Mouse (Mus musculus) liver, embryonic 12.5 days (tissue): ENCODE measurements around the gene Adcy1. TPM values are rescaled to one million over a fixed set of nuclear protein-coding genes. Genes with fewer than 3 reads are reported as not detected.
A peak's percentile ranks its signal among the peaks of the same experiment; 100 is the strongest.

Experiments
- ATAC-seq: fragments of 200-750 bp; cut with Nextera tagmentation; 2 replicates; pipeline ENCODE4 v1.8.0; 2017; ENCODE audit warnings: moderate number of reproducible peaks, mild to moderate bottlenecking, moderate library complexity
- H3K27ac ChIP-seq: fragments of 300-500 bp; sonication (generic); 2 replicates; pipeline ENCODE4 v1.5.1; 2016; ENCODE audit warnings: mild to moderate bottlenecking
- H3K27me3 ChIP-seq: fragments of 300-500 bp; sonication (generic); replicated peaks from 2 replicates; pipeline ENCODE4 v1.6.1; 2016; ENCODE audit warnings: mild to moderate bottlenecking, moderate library complexity
- H3K36me3 ChIP-seq: fragments of 300-500 bp; sonication (generic); 2 replicates; pipeline ENCODE4 v1.6.1; 2016; ENCODE audit warnings: mild to moderate bottlenecking, moderate library complexity
- H3K4me1 ChIP-seq: fragments of 300-500 bp; sonication (generic); 2 replicates; pipeline ENCODE4 v1.6.1; 2016
- H3K4me2 ChIP-seq: fragments of 300-500 bp; sonication (generic); 2 replicates; pipeline ENCODE4 v1.6.1; 2016; ENCODE audit warnings: mild to moderate bottlenecking, moderate library complexity
- H3K4me3 ChIP-seq: fragments of 300-500 bp; sonication (generic); 2 replicates; pipeline ENCODE4 v1.5.1; 2016; ENCODE audit warnings: mild to moderate bottlenecking, moderate library complexity
- H3K9ac ChIP-seq: fragments of 300-500 bp; sonication (generic); 2 replicates; pipeline ENCODE4 v1.6.1; 2016; ENCODE audit warnings: mild to moderate bottlenecking, moderate library complexity
- H3K9me3 ChIP-seq: fragments of 300-500 bp; sonication (generic); replicated peaks from 2 replicates; pipeline ENCODE4 v1.6.1; 2016; ENCODE audit warnings: mild to moderate bottlenecking, moderate library complexity
- WGBS: fragments of 180-500 bp; shearing (Covaris S2); methylation state at CpG from one replicate; pipeline ENCODE4 v1.1.7; 2016; ENCODE audit not compliant: insufficient replicate concordance; 5-methylcytosine and 5-hydroxymethylcytosine counted together
- polyA plus RNA-seq: library from polyadenylated mRNA; unstranded; fragments of >200 nt; fragmentation: Nextera tagmentation; extraction: Ambion mirVana; gene quantifications from 2 replicates; pipeline ENCODE4 v1.2.1, GENCODE M21; 2016

The Adcy1 gene
- polyA plus RNA-seq, 1 experiment from 2014 or later, result 0.30 TPM

DNA sequence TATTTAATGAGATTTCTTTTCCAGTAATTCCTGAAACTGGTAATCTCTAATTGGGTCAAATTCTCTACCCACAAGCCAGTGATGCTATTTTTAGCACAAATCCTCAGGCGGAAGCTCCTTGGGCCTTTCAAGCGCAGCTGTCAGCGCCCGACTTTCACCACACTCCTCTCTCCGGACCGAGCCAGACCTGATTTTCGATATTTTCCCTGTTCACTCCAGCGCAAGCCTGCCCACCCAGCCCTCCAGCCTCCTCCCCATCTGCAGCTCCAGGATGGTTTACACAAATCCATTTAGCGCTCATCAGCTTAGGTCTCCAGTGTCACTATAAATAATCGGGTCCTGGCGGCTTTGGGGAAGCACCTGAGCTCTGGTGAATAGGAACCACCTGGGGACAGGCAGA is 7.2 kb upstream of the Adcy1 start:
- H3K27me3 ChIP-seq, result peaks cover 58% of the 10 kb centered on the region
- H3K4me2 ChIP-seq, result no peak overlapping the region
- H3K9me3 ChIP-seq, result no peaks in the 10 kb centered on the region
- H3K4me3 ChIP-seq, result no peak overlapping the region
- H3K9ac ChIP-seq, result no peak overlapping the region
- H3K4me1 ChIP-seq, result no peaks in the 10 kb centered on the region
- WGBS, result 9% methylated on average over 11 of the region's 11 CpGs
- H3K36me3 ChIP-seq, result no peaks in the 10 kb centered on the region
- H3K27ac ChIP-seq, result no peak overlapping the region
- ATAC-seq, result no peak

- Histone ChIP-seq H3K27ac (no peak overlapping the region), H3K4me2 (no peak overlapping the region), H3K27me3 (peaks cover 74% of the 10 kb centered on the region), H3K4me1 (no peaks in the 10 kb centered on the region), H3K9me3 (no peaks in the 10 kb centered on the region), H3K9ac (no peak overlapping the region), H3K4me3 (no peak overlapping the region), H3K36me3 (no peaks in the 10 kb centered on the region)
- no peak for ATAC-seq
- 60% methylated on average over 7 of the region's 7 CpGs for WGBS
Measured at GRCm38 (mm10) chr11:7057781-7058180, 5.5 kb upstream of the Adcy1 start.

GRCm38 (mm10) chr11:7061961-7062360 is 1.3 kb upstream of the Adcy1 start:
- Histone ChIP-seq H3K4me1 (peaks cover 5% of the 10 kb centered on the region), H3K27me3 (peaks cover 90% of the 10 kb centered on the region), H3K9ac (no peak overlapping the region), H3K36me3 (no peaks in the 10 kb centered on the region), H3K4me2 (no peak overlapping the region), H3K27ac (no peak overlapping the region), H3K9me3 (no peaks in the 10 kb centered on the region), H3K4me3 (no peak overlapping the region)
- ATAC-seq, result no peak
- WGBS, result 39% methylated on average over 6 of the region's 6 CpGs

DNA sequence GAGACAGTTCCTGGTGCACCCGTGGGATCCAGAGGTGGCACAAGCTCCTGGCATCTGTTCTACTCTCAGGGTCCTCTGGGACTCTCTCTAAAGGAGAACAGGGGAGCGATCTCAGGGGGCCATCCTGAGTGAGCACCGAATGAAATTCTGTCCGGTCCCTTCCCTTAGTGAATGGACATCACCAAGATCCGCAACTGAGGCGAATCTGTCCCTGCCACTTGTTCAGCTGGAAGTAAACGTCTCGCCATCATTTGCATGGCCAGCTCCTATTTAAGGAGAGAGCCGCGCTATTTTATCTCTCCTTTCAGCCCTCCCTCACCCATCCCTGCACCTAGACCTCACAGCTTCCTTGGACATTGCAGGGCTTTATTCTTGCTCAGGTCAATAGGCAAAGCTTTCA is 723 bp upstream of the Adcy1 start:
- no peak for ATAC-seq
- WGBS, result 14% methylated on average over 10 of the region's 10 CpGs
- H3K27ac ChIP-seq, result no peak overlapping the region
- H3K9me3 ChIP-seq, result no peaks in the 10 kb centered on the region
- H3K4me1 ChIP-seq, result peaks cover 5% of the 10 kb centered on the region
- no peak overlapping the region for H3K9ac ChIP-seq
- H3K4me3 ChIP-seq, result no peak overlapping the region
- H3K27me3 ChIP-seq, result peaks cover 85% of the 10 kb centered on the region
- H3K4me2 ChIP-seq, result peak overlapping the region; percentile 55
- H3K36me3 ChIP-seq, result no peaks in the 10 kb centered on the region

DNA sequence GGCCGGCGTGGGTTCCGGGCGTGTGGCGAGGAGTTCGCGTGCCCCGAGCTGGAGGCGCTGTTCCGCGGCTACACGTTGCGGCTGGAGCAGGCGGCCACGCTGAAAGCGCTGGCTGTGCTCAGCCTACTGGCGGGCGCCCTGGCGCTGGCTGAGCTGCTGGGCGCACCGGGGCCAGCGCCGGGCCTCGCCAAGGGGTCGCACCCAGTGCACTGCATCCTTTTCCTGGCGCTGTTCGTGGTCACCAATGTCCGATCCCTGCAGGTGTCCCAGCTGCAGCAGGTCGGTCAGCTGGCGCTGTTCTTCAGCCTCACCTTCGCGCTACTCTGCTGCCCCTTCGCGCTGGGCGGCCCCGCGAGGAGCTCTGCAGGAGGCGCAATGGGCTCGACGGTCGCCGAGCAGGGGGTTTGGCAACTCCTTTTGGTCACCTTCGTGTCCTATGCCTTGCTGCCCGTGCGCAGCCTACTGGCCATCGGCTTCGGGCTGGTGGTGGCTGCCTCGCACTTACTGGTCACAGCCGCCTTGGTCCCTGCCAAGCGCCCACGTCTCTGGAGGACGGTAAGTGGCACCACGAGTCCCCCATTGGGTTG is 485 bp downstream of the Adcy1 start:
- 2% methylated on average over 49 of the region's 53 CpGs for WGBS
- H3K27me3 ChIP-seq, result peaks cover 76% of the 10 kb centered on the region
- no peak overlapping the region for H3K27ac ChIP-seq
- no peak overlapping the region for H3K9ac ChIP-seq
- H3K4me1 ChIP-seq, result peaks cover 5% of the 10 kb centered on the region
- no peaks in the 10 kb centered on the region for H3K9me3 ChIP-seq
- peak overlapping the region; percentile 64 for H3K4me2 ChIP-seq
- peak overlapping the region; percentile 47 for H3K4me3 ChIP-seq
- ATAC-seq, result 0 out of 2 replicates have a peak, but pooled peaks have one; percentile 37
- no peaks in the 10 kb centered on the region for H3K36me3 ChIP-seq

DNA sequence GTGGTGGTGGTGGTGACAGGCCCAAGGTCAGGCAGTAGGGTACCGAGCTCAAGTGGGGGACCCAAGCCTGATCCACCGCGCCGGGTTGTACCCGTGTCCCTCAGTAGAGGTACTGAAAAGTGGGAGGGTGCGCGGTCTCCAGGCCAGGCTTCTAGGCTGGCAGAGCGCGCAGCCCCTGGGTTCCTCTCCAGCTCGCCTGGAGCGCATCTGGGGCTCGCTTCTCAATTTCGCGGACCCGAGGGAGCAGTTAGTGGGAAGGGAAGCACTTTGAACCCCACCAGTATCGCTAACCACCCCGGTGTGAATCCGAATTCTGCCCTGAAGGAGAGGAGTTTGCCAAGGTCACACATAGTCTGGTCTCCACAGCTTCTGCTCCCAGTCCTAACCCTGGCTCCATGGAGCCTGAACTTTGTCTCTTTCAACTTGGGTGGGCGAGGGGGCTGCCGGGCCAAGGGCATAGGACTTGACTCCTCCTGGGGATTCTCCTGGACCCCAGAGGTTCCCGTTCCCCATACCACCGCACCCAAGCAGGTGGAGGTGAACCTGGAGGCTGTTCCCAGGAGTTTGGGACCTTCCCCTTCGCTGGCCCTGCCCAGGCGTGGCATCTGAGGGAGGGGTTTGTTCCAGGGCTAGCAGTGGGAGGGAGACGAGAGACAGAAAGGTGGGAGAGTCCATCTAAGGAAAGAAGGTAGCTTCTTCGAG is 1.3 kb downstream of the Adcy1 start:
- H3K27ac ChIP-seq, result no peak overlapping the region
- peaks cover 5% of the 10 kb centered on the region for H3K4me1 ChIP-seq
- H3K36me3 ChIP-seq, result no peaks in the 10 kb centered on the region
- peaks cover 73% of the 10 kb centered on the region for H3K27me3 ChIP-seq
- peak overlapping the region; percentile 47; the same call in 1 of the 2 replicates for H3K4me3 ChIP-seq
- ATAC-seq, result no peak
- peak overlapping the region; percentile 64 for H3K4me2 ChIP-seq
- 5% methylated on average over 26 of the region's 26 CpGs for WGBS
- no peaks in the 10 kb centered on the region for H3K9me3 ChIP-seq
- H3K9ac ChIP-seq, result no peak overlapping the region

DNA sequence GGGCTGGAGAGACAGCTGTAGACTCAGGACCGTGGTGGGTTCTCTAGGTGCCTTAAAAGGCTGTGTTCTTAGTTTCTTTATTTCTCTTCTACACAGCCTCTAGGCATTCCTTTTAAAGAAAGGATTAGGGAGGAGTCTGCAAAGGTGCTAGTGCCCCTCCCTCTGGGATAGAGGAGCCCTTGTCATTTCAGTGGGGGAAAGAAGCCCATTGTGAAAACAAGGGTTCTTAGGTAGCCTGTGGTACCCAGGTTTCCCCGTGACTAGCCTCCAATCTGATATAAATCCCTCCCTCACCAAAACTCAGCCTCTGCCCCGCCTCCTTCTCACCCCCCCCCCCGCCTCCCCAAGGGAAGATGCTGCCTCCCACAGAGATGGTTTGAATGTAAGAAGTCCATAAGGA is 2.1 kb downstream of the Adcy1 start:
- Histone ChIP-seq H3K9ac (no peak overlapping the region), H3K4me2 (no peak overlapping the region), H3K4me3 (no peak overlapping the region), H3K27ac (no peak overlapping the region), H3K4me1 (peaks cover 5% of the 10 kb centered on the region), H3K9me3 (no peaks in the 10 kb centered on the region), H3K27me3 (peaks cover 65% of the 10 kb centered on the region), H3K36me3 (no peaks in the 10 kb centered on the region)
- ATAC-seq, result no peak
- WGBS, result 2% methylated on average over 4 of the region's 4 CpGs

DNA sequence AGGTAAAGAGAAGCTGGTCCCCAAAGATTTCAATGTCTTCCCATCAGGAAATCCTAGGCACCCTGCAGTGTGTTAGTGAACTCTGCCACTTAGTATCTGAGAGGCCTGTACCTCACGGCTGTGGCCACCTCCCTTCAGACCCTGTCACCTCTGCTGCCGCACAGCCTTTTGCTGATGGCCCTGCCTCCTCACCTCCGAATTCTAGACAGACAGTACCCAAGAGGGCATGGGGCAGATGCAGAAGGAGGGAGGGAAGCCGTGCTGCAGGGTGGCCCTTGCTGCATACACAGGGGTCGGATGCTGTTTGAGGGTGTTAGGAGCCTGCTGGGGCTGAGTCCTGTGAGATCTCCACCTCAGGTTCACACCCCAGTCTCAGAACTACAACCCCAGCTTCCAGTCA is 2.6 kb downstream of the Adcy1 start:
- peaks cover 5% of the 10 kb centered on the region for H3K4me1 ChIP-seq
- H3K9me3 ChIP-seq, result no peaks in the 10 kb centered on the region
- no peak for ATAC-seq
- no peaks in the 10 kb centered on the region for H3K36me3 ChIP-seq
- H3K27me3 ChIP-seq, result peaks cover 60% of the 10 kb centered on the region
- no peak overlapping the region for H3K27ac ChIP-seq
- no peak overlapping the region for H3K4me3 ChIP-seq
- WGBS, result 17% methylated on average over 5 of the region's 5 CpGs
- no peak overlapping the region for H3K9ac ChIP-seq
- no peak overlapping the region for H3K4me2 ChIP-seq

- WGBS, result 46% methylated on average over 4 of the region's 4 CpGs
- Histone ChIP-seq H3K9me3 (no peaks in the 10 kb centered on the region), H3K27me3 (peaks cover 47% of the 10 kb centered on the region), H3K4me1 (peaks cover 5% of the 10 kb centered on the region), H3K36me3 (no peaks in the 10 kb centered on the region), H3K9ac (no peak overlapping the region), H3K4me3 (no peak overlapping the region), H3K4me2 (no peak overlapping the region), H3K27ac (no peak overlapping the region)
- ATAC-seq, result no peak
Measured at GRCm38 (mm10) chr11:7067263-7067662, 4.0 kb downstream of the Adcy1 start.

DNA sequence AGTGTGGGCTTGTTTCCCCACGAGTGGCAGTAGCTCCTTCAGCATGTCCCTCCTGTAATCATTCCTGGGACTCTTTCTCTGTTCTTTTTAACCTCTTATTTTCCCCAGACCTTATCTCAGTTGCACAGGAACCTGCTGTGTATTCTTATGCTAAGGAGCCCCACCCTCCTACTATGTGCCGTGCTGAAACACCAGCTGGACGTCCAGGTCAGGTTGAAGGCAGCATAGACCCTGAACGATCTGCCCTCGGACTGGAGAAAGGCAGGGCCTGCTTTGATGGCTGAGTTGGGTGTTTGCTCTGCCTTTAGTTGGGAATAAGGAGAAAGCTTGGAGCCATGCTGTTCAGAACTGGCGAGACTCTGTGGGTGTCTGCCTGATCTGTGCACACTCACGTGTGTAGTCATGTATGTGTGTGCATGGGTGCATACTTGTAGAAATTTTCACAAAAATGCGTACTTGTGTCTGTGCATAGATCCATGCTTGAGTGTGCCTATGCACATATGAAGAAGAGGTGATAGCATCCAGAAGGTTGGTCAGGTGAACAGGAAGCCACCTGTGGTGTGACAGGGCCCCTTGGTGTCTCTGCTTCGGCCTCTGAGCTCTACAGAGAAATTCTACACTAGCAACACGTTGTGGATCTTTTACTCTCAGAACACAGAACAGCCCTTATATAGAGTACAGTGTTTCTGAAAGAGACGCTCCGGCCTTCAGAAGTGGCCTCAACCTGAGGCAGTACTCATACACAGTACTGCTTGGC is 5.4 kb downstream of the Adcy1 start:
- ATAC-seq, result no peak
- Histone ChIP-seq H3K9ac (no peak overlapping the region), H3K4me2 (no peak overlapping the region), H3K27ac (no peak overlapping the region), H3K36me3 (no peaks in the 10 kb centered on the region), H3K4me1 (peaks cover 5% of the 10 kb centered on the region), H3K4me3 (no peak overlapping the region), H3K9me3 (no peaks in the 10 kb centered on the region), H3K27me3 (peaks cover 35% of the 10 kb centered on the region)
- whole genome bisulfite sequencing, result 63% methylated on average over 12 of the region's 12 CpGs

DNA sequence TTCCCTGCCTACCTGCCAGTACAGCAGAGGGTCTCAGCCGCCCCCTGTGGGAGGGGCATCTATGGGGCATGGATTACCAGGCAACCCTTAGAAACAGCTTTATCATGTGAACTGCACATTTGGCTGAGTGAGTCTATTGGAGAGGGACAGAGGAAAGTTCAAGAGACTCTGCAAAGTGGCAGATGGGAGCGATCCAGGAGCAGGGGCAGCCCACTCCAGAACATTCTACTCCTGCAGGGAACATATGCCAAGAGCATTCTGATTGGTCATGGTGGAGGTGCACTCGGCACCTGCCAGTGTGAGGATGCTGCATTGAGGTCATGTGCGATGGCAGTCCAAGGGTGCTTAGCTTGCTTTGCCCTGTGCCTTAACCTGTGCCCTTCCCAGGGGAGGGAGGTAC is 6.5 kb downstream of the Adcy1 start:
- no peak overlapping the region for H3K4me2 ChIP-seq
- no peak overlapping the region for H3K4me3 ChIP-seq
- no peaks in the 10 kb centered on the region for H3K4me1 ChIP-seq
- WGBS, result 74% methylated on average over 4 of the region's 4 CpGs
- ATAC-seq, result no peak
- no peaks in the 10 kb centered on the region for H3K9me3 ChIP-seq
- H3K36me3 ChIP-seq, result no peaks in the 10 kb centered on the region
- H3K27me3 ChIP-seq, result peaks cover 24% of the 10 kb centered on the region
- no peak overlapping the region for H3K9ac ChIP-seq
- H3K27ac ChIP-seq, result no peak overlapping the region

DNA sequence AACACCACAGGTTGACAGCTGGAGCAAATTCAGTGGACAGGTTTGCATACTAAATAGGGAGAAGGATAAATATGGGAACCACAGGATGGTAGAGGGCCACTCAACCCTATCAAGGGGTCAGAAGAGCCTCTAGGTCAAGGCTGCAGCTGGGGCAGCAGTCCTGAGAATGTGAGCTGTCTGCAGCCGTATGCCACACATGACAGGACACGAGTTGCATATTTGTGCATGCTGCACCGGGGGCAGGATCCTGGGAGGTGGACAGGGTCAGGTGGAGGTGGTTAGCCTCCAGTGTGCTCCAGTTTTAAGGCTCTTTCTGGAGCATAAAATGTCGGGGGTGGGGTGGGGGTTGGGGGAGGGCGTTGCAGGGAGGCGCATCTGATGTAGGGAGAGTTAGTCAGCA is 8.3 kb downstream of the Adcy1 start:
- Histone ChIP-seq H3K27me3 (peaks cover 5% of the 10 kb centered on the region; the same call in 1 of the 2 replicates), H3K4me3 (no peak overlapping the region), H3K36me3 (no peaks in the 10 kb centered on the region), H3K4me1 (no peaks in the 10 kb centered on the region), H3K9me3 (no peaks in the 10 kb centered on the region), H3K27ac (no peak overlapping the region), H3K4me2 (no peak overlapping the region), H3K9ac (no peak overlapping the region)
- no peak for ATAC-seq
- 61% methylated on average over 6 of the region's 6 CpGs for WGBS
